Mouse (Mus musculus) kidney, postnatal 10 days (tissue): ENCODE data around the gene Hps4.

Experiments used
- DNase-seq: peaks from one replicate; pipeline ENCODE4 v3.0.0; 2021; ENCODE audit warnings: mixed read lengths

Hps4 gene

DNA sequence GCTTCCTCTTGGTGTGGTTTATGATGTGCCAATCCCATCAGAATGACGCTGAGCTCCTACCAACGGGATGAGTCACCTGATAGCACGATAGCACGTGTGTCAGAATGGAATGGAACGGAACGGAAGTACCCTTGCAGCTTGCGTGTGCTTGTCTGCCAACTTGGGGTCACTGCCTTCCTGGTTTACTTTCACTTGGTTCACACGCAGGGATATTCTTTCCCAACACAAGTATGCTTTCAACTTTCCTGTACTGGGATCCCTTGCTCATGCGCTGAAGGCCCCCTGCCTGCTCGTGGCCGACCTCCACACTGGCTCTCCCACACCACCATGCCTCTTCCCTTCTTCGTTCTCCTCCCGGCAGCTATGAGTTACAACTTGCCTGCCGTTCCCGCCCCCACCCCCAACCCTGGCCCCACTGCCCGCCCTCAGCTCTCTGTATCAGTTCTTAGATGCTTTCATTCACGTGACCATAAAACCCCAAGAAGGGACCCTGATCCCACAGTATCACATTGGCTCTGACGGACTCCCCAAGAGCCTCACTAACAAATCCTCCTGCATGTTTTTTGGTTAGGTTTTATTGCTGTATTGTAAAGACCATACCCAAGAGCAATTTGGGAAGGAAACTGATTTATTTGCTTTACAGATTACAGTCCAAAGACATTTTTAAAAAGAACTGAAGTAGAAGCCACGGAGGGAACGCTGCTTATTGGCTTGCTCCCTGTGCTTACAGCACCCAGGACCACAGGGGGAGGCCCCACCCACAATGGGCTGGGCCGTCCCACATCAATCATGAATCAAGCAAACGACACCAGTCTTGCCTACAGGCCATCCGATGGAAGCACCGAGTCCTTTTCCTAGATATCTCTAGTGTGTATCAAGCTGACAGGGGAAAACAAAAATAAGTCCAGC is 18.0 kb upstream of the Hps4 start:
- DNase-seq, result peak; percentile 72

DNA sequence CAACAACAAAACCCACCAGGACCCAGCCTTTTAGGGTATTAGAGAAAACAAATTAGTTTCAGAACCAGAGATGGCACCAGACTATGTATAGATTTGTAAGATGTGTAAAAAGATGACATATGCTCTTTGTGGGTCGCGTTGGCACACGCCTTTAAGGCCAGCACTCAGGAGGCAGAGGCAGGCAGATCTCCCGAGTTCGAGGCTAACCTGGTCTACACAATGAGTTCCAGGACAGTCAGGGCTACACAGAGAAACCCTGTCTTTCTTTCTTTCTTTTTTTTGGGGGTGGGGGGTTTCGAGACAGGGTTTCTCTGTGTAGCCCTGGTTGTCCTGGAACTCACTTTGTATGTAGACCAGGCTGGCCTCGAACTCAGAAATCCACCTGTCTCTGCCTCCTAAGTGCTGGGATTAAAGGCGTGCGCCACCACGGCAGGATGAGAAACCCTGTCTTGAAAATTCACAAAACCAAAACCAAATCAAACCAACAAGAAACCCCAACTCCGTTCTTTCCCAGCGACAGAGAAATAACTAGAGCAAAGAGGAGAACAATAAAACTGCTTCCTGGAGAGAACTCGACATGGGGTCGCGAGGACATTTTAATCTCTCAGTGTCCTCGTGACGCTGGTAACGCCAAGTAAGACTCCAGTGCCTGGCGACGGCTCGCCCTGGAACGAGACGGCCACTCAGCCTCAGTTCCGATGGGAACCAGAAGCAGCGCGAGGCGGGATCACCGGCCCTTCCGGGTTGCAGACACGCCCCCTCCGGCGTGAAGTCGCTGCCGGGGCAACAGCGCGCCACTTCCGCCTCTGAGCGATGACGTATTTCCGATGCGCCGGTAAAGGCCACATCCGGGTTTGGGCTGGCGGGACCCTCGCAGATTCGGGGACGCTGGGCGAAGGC is 17.1 kb upstream of the Hps4 start, which contains the start of gene Tfip11:
Gene Tfip11 (plus strand): TSS at position 813 of the 900 bp plus-strand sequence.
- peak; percentile 98 for DNase-seq

- no peak for DNase-seq
Observed at GRCm38 (mm10) chr5:112326446-112327009, 16.4 kb upstream of the Hps4 start.

DNA sequence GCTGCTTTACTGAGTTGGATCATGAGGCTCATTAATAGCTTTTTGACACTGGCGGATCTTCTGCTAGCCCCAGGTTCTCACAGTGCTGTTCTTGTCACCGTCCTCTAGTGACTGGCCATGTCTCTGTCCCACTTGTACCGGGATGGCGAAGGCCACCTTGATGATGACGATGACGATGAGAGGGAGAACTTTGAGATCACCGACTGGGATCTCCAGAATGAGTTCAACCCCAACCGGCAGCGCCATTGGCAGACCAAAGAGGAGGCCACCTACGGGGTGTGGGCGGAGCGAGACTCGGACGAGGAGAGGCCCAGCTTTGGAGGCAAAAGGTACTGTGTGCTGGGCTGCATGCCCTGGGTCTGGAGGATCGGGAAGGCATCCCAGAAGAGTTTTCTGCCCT is 15.0 kb upstream of the Hps4 start:
- no peak for DNase-seq

DNA sequence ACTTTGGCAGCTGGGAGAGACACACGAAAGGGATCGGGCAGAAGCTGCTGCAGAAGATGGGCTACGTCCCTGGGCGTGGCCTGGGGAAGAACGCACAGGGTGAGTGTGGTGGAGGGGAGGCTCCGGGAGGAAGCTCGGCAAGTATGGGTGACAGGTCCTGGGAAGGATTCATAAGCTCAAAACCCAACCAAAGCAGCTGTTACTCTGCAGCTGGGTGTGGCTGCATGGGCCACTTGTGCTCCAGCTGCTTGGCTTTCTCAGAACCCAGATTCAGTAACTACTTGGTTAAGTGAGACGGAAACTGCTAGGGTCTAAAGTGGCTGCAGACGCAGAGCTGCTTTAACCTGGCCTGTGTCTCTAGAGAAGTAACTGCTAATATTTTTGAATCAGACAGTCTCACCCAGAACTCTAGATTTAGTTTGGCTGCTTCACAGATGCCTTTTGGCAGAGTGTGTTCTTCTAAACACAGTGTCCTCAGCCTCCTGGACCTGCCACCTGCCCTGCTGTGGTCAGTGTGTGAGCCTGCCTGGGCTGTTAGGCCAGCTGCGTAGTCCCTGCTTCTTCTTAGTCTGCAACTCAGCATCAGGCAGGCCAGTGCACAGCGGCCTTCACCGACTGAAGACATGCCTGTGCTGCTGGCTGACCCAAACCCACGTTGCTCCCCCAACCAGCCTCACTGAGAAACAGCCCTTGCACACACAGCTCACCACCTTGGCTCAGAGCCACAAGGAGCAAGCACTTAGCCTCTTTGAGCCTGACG is 12.9 kb upstream of the Hps4 start:
- no peak for DNase-seq

DNA sequence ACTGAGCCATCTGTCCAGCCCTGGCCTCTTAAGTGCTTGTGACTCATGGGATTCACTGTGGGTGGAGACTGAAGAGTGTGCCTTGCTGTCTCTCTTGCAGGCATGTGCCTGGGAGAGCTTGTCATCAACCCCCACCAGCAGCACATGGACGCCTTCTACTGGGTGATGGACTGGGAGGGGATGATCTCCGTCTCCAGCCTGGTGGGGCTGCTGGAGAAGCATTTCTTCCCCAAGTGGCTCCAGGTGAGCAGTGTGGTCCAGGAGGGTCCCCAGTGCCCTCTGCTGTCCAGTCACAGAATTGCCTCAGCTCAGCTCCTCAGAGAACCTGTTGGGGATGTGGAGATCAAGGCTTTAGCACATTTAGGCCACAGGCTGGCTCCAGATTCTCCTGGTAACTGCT is 7.4 kb upstream of the Hps4 start:
- DNase-seq, result peak; percentile 81

GRCm38 (mm10) chr5:112337004-112337403 is 5.9 kb upstream of the Hps4 start:
- no peak for DNase-seq

GRCm38 (mm10) chr5:112339215-112339614 is 3.7 kb upstream of the Hps4 start:
- DNase-seq, result no peak

GRCm38 (mm10) chr5:112343205-112343595 is 317 bp downstream of the Hps4 start:
- no peak for DNase-seq

- DNase-seq, result no peak
Observed at GRCm38 (mm10) chr5:112344092-112344960, 1.4 kb downstream of the Hps4 start.

GRCm38 (mm10) chr5:112346211-112346965 is 3.5 kb downstream of the Hps4 start:
- no peak for DNase-seq

DNA sequence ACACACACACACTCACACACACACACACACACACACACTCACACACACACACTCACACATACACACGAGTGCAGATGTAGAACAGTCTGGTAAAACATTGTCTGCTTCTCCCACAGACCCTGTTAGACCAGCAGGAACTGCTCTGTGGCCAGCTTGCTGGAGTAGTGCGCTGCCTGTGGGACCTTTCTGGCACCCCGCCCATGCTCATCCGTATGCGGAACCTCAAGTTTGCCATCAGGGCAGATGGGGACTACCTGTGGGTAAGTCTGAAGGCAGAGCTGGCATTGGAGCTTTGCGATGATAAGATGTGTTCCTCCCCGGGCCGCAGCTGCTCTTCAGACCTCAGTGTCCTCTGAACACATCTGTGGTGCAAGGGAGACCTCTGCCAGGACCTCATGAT is 6.3 kb downstream of the Hps4 start:
- DNase-seq, result no peak

DNA sequence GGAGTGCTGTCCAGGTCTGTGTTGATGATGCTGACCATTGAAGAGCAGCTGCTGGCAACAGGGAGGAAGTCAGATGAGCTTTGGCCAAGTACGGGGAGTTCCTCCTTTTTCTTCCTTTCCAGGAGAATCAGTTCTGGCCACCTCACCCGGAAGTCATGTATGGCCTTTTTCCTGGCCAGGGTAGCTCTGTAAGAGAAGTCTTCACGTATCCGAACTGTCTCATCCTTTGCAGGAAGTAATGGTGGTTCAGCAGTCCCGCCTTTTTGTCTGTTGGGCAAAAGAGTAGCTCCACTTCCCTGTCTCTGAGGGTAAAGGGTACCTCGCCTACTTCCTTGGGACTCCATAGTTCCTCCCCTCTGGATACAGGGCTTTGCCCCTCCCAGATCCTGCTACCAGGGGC is 12.6 kb downstream of the Hps4 start:
- no peak for DNase-seq

DNA sequence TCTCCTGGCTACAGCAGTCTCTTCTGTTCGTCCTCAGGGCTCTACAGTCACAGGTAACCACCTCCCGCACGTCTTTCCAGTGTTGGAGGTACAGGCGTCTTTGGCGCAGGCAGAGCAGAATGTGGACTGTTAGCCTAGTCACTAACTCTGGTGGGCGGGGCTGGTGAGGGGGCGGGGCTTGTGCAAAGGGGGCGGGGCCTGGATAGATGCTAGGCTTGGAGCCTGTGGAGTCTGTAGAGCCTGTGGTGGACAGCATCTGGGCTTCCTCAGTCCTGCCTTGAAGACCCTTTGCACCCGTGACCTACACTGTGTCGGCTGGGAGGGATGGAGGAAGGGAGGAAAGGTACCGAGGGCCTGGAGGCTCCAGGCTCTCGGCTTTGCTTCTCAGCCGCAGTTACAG is 13.0 kb downstream of the Hps4 start, which contains the start of gene Gm6583:
Gene Gm6583 (minus strand): TSS at position 124 of the 400 bp plus-strand sequence.
- DNase-seq, result no peak

- DNase-seq, result peak; percentile 49
Observed at GRCm38 (mm10) chr5:112356322-112356721, 13.4 kb downstream of the Hps4 start.

DNA sequence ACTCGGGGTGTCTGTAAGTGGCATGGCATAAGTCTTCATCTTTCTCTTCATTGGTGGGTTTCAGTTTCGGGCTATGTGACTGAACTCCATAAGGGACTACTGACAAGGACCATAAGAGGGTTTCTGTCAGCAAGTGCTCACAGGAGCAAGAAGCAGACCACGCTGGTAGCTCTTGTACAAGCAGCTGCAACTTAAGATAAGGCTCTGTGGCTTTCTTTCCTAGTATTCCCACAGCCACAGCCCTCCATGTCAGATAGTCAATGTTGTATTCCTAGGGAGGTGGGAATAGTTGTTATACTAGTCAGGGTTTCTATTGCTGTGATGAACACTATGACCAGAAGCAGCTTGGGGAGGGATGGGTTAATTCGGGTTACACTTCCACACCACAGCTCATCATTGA is 16.6 kb downstream of the Hps4 start:
- DNase-seq, result no peak

- DNase-seq, result no peak
Observed at GRCm38 (mm10) chr5:112360077-112360476, 17.2 kb downstream of the Hps4 start.

GRCm38 (mm10) chr5:112364184-112364797 is 21.4 kb downstream of the Hps4 start:
- no peak for DNase-seq

DNA sequence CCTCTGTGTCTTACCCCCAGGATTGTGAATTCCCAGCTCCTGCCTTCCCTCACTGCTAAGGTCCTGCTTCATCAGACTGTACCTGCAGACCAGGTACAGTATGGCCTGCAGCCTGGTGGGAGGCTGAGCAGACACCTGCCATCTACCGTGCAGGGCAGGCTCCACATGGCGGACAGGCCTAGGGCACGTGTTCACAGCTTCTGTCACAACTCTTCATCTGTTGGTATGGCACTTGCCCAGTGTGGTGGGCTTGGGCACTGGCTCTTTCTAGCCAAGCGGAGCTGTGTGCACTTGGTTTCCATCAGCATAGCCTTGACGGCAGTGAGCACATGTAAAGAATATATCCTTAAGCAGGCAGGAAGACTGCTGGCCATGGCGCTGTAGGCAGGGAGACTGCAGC is 24.0 kb downstream of the Hps4 start:
- no peak for DNase-seq

DNA sequence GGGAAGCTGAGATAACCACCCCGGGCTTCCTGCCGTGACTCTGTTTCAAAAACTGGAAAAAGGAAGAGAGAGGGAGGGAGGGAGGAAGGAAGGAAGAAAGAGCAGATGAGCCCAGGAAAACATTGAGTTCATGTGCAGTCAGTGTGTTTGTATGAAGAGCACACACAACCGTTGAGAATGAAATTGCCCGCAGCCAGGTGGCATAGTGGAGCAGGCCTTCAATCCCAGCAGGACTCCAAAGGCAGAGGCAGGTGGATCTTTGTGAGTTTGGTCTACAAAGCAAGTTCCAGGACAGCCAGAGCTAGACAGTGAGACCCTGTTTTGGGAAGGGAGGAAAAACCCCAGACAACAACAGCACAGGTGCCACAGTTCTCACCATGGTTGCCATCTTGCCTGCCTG is 24.5 kb downstream of the Hps4 start:
- no peak for DNase-seq
